Mouse (Mus musculus): ENCODE data around the gene Mgarp. TPM values are rescaled to one million over a fixed set of nuclear protein-coding genes. Genes with fewer than 3 reads are reported as not detected.

The Mgarp gene
- polyA plus RNA-seq, 1 experiment from 2014 or later, result 2.5 TPM

GRCm38 (mm10) chr3:51416364-51417134 lies 20.0 kb upstream of the Mgarp start:
- Histone ChIP-seq H3K9ac (ENCODE audit: low read depth, low read length) (peak overlapping the region; percentile 98), H3K4me1 (ENCODE audit: control insufficient read depth, insufficient read depth, low read length) (peaks cover 19% of the 10 kb centered on the region), H3K4me2 (ENCODE audit: low read depth, low read length) (peak overlapping the region; percentile 72), H3K36me3 (ENCODE audit: control insufficient read depth, insufficient read depth, low read length) (no peaks in the 10 kb centered on the region), H3K4me3 (ENCODE audit: low read depth, low read length) (peak overlapping the region; percentile 97), H3K9me3 (ENCODE audit: control insufficient read depth, low read length) (no peaks in the 10 kb centered on the region), H3K27me3 (replicated peaks; ENCODE audit: control insufficient read depth, insufficient read depth, low read length) (no peaks in the 10 kb centered on the region), H3K27ac (replicated peaks; ENCODE audit: low read depth, low read length) (peak overlapping the region; percentile 95)
- ATAC-seq (ENCODE audit: low read depth), result peak; percentile 34
- under 1% methylated on average over 35 of the region's 68 CpGs for WGBS
- DNase-seq (ENCODE audit: low spot score), result peak; percentile 53

DNA sequence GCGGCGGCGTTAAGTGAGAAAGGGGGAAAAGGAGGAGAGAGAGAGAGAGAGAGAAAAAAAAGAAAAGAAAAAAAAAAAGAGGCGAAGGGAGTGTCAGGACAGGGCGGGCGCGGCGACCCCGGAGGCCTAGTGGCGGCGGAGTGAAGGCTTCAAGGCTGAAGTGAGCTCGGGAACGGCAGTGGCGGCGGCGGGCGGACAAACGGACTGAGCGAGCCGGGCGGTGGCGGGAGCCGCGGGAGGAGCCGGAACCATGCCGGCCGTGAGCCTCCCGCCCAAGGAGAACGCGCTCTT lies 19.5 kb upstream of the Mgarp start:
- WGBS, result 0% methylated on average over 25 of the region's 30 CpGs
- no peak for DNase-seq (ENCODE audit: low spot score)
- Histone ChIP-seq H3K4me2 (ENCODE audit: low read depth, low read length) (peak overlapping the region; percentile 72), H3K36me3 (ENCODE audit: control insufficient read depth, insufficient read depth, low read length) (no peaks in the 10 kb centered on the region), H3K4me1 (ENCODE audit: control insufficient read depth, insufficient read depth, low read length) (peaks cover 19% of the 10 kb centered on the region), H3K4me3 (ENCODE audit: low read depth, low read length) (peak overlapping the region; percentile 97), H3K9me3 (ENCODE audit: control insufficient read depth, low read length) (no peaks in the 10 kb centered on the region), H3K27me3 (replicated peaks; ENCODE audit: control insufficient read depth, insufficient read depth, low read length) (no peaks in the 10 kb centered on the region), H3K9ac (ENCODE audit: low read depth, low read length) (peak overlapping the region; percentile 98), H3K27ac (replicated peaks; ENCODE audit: low read depth, low read length) (peak overlapping the region; percentile 95)
- ATAC-seq (ENCODE audit: low read depth), result peak; percentile 54; the same call in 1 of the 2 replicates

DNA sequence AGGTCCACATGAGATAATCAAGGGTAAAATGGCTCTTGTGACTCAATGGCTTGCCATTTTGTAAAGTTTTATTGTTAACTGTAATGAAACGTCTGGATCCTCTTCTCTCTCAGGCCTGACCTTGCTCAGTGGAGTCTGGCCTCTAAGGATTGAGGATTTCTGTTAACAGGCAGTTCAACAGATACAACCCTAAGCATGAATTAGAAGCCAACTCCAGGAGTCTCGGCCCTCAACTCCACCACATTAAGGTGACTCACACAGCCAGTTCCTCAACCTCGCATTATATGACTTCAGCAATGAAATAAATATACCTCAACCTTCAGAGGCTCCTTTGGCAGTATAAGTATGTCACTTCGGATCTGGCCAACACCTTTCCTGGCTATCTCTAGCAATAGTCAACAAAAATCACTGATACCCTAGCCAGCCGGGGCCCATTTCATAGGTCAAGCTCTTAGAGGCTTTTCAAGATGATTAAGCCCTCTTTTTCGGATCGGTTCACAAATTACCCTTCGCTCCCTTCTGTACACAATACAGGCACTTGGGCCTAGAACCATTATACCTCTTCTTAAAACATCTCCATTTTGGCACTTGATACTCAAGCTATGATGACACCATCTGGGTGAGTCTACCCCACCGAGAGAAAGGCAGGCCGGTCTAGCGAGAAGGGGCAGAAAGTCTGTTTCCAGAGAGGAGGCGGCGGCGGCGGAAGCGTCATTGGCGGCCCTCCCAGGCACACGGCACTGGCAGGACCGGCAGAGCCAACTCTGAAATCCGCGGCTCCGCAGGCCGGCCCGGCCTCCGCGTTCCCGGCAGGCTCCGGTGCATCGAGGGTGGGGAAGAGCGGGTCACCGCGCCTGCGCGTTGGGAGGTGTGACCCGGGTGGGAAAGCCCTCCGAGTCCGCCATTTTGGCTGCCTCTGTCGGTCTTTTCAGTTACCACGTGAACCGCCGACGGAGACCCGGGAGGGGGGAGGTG lies 18.8 kb upstream of the Mgarp start, which contains the start of gene Naa15:
Gene Naa15 (plus strand): TSS at position 51 of the 975 bp plus-strand sequence.
- Histone ChIP-seq H3K36me3 (ENCODE audit: control insufficient read depth, insufficient read depth, low read length) (no peaks in the 10 kb centered on the region), H3K4me1 (ENCODE audit: control insufficient read depth, insufficient read depth, low read length) (peaks cover 19% of the 10 kb centered on the region), H3K4me3 (ENCODE audit: low read depth, low read length) (peak within 1 kb of the TSS; percentile 97), H3K9me3 (ENCODE audit: control insufficient read depth, low read length) (no peaks in the 10 kb centered on the region), H3K27me3 (replicated peaks; ENCODE audit: control insufficient read depth, insufficient read depth, low read length) (no peaks in the 10 kb centered on the region), H3K27ac (replicated peaks; ENCODE audit: low read depth, low read length) (peak within 1 kb of the TSS; percentile 95), H3K9ac (ENCODE audit: low read depth, low read length) (peak within 1 kb of the TSS; percentile 98), H3K4me2 (ENCODE audit: low read depth, low read length) (peak within 1 kb of the TSS; percentile 72)
- ATAC-seq (ENCODE audit: low read depth), result peak; percentile 94
- peak; percentile 97 for DNase-seq (ENCODE audit: low spot score)
- 6% methylated on average over 35 of the region's 43 CpGs for WGBS

GRCm38 (mm10) chr3:51413276-51413675 lies 16.7 kb upstream of the Mgarp start:
- DNase-seq (ENCODE audit: low spot score) (no peak), ATAC-seq (ENCODE audit: low read depth) (no peak)
- H3K36me3 ChIP-seq (ENCODE audit: control insufficient read depth, insufficient read depth, low read length), result no peaks in the 10 kb centered on the region
- no peak overlapping the region for H3K9ac ChIP-seq (ENCODE audit: low read depth, low read length)
- H3K4me3 ChIP-seq (ENCODE audit: low read depth, low read length), result no peak overlapping the region
- no peaks in the 10 kb centered on the region for H3K9me3 ChIP-seq (ENCODE audit: control insufficient read depth, low read length)
- no peaks in the 10 kb centered on the region for H3K27me3 ChIP-seq (replicated peaks; ENCODE audit: control insufficient read depth, insufficient read depth, low read length)
- H3K4me2 ChIP-seq (ENCODE audit: low read depth, low read length), result no peak overlapping the region
- H3K4me1 ChIP-seq (ENCODE audit: control insufficient read depth, insufficient read depth, low read length), result peaks cover 15% of the 10 kb centered on the region
- WGBS, result 68% methylated on average over 1 of the region's 1 CpGs
- no peak overlapping the region for H3K27ac ChIP-seq (replicated peaks; ENCODE audit: low read depth, low read length)

- no peak overlapping the region for H3K9ac ChIP-seq (ENCODE audit: low read depth, low read length)
- DNase-seq (ENCODE audit: low spot score), result no peak
- H3K4me2 ChIP-seq (ENCODE audit: low read depth, low read length), result no peak overlapping the region
- WGBS, result 86% methylated on average over 7 of the region's 7 CpGs
- no peaks in the 10 kb centered on the region for H3K27me3 ChIP-seq (replicated peaks; ENCODE audit: control insufficient read depth, insufficient read depth, low read length)
- H3K4me3 ChIP-seq (ENCODE audit: low read depth, low read length), result no peak overlapping the region
- no peaks in the 10 kb centered on the region for H3K36me3 ChIP-seq (ENCODE audit: control insufficient read depth, insufficient read depth, low read length)
- peaks cover 14% of the 10 kb centered on the region for H3K4me1 ChIP-seq (ENCODE audit: control insufficient read depth, insufficient read depth, low read length)
- no peaks in the 10 kb centered on the region for H3K9me3 ChIP-seq (ENCODE audit: control insufficient read depth, low read length)
- no peak overlapping the region for H3K27ac ChIP-seq (replicated peaks; ENCODE audit: low read depth, low read length)
- ATAC-seq (ENCODE audit: low read depth), result no peak
These were observed 15.9 kb upstream of the Mgarp start for GRCm38 (mm10) chr3:51412457-51412856.

GRCm38 (mm10) chr3:51408561-51409183 lies 12.1 kb upstream of the Mgarp start, which contains the start of gene Ndufc1:
Gene Ndufc1, minus strand, starts transcription at chr3:51408988.
- Histone ChIP-seq H3K4me1 (ENCODE audit: control insufficient read depth, insufficient read depth, low read length) (peaks cover 7% of the 10 kb centered on the region), H3K4me3 (ENCODE audit: low read depth, low read length) (peak within 1 kb of the TSS; percentile 91), H3K36me3 (ENCODE audit: control insufficient read depth, insufficient read depth, low read length) (peaks cover 27% of the 10 kb centered on the region), H3K27ac (replicated peaks; ENCODE audit: low read depth, low read length) (peak within 1 kb of the TSS; percentile 95), H3K4me2 (ENCODE audit: low read depth, low read length) (peak within 1 kb of the TSS; percentile 77), H3K9ac (ENCODE audit: low read depth, low read length) (peak within 1 kb of the TSS; percentile 91), H3K9me3 (ENCODE audit: control insufficient read depth, low read length) (no peaks in the 10 kb centered on the region), H3K27me3 (replicated peaks; ENCODE audit: control insufficient read depth, insufficient read depth, low read length) (no peaks in the 10 kb centered on the region)
- DNase-seq (ENCODE audit: low spot score), result peak; percentile 96
- peak; percentile 94 for ATAC-seq (ENCODE audit: low read depth)
- WGBS, result under 1% methylated on average over 33 of the region's 40 CpGs

DNA sequence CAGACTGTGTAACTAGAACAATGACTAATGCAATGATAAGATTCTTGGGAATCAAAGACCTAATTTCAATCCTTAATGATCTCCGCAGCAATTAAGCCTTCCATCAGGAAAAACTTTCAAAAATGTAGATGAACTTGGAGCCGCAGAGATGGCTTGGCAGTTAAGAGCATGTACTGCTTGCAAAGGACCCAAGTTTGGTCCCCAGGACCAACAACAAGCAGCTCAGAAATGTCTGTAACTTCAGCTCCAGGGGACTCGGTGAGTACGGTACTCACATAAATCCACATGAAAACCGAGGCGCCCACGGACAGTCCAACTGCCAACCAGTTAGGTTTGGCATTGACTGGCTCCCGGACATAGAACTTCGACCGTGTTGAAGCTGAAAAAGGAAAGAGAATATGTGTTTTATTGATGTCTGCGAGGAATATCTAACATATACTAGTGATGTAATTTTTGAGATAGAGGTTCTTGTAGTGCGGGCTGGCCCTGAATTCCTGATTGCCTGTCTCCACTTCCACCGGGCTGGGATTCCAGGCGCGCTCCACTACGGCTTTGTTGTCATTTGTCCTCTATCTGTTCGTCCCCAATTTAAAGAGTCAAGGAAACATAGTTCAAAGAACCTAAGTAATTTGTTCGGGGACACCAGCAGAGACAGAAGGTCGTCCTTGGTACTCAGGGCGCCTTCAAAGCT lies 11.5 kb upstream of the Mgarp start:
- peaks cover 7% of the 10 kb centered on the region for H3K4me1 ChIP-seq (ENCODE audit: control insufficient read depth, insufficient read depth, low read length)
- H3K9me3 ChIP-seq (ENCODE audit: control insufficient read depth, low read length), result no peaks in the 10 kb centered on the region
- WGBS, result 17% methylated on average over 20 of the region's 20 CpGs
- no peaks in the 10 kb centered on the region for H3K27me3 ChIP-seq (replicated peaks; ENCODE audit: control insufficient read depth, insufficient read depth, low read length)
- peak overlapping the region; percentile 95 for H3K27ac ChIP-seq (replicated peaks; ENCODE audit: low read depth, low read length)
- no peak for DNase-seq (ENCODE audit: low spot score)
- peak; percentile 19; the same call in 1 of the 2 replicates for ATAC-seq (ENCODE audit: low read depth)
- H3K4me3 ChIP-seq (ENCODE audit: low read depth, low read length), result peak overlapping the region; percentile 91
- peaks cover 33% of the 10 kb centered on the region for H3K36me3 ChIP-seq (ENCODE audit: control insufficient read depth, insufficient read depth, low read length)
- H3K4me2 ChIP-seq (ENCODE audit: low read depth, low read length), result peak overlapping the region; percentile 77
- peak overlapping the region; percentile 91 for H3K9ac ChIP-seq (ENCODE audit: low read depth, low read length)

DNA sequence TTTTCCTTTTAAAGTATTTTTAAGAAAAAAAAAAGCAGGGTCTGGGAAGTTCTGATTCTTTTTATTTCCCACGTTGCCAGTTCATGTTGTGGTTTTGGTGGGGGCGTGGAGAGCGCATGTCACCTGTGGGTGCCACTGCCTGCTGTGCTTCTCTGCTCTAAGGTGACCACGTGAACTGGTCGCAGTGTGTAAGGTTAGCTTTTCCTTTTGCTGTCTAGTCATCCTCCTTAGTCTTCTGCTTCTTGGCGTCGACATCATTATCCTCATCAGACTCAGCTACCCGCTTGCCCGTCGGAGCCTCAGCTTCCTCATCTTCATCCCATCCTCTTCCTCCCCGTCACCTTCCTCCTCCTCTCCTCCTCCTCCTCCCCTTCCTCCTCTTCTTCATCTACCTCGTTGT lies 6.1 kb upstream of the Mgarp start:
- ATAC-seq (ENCODE audit: low read depth) (no peak), DNase-seq (ENCODE audit: low spot score) (no peak)
- Histone ChIP-seq H3K27ac (replicated peaks; ENCODE audit: low read depth, low read length) (no peak overlapping the region), H3K36me3 (ENCODE audit: control insufficient read depth, insufficient read depth, low read length) (peaks cover 36% of the 10 kb centered on the region), H3K4me1 (ENCODE audit: control insufficient read depth, insufficient read depth, low read length) (peaks cover 1% of the 10 kb centered on the region), H3K4me2 (ENCODE audit: low read depth, low read length) (no peak overlapping the region), H3K9me3 (ENCODE audit: control insufficient read depth, low read length) (no peaks in the 10 kb centered on the region), H3K9ac (ENCODE audit: low read depth, low read length) (no peak overlapping the region), H3K4me3 (ENCODE audit: low read depth, low read length) (no peak overlapping the region), H3K27me3 (replicated peaks; ENCODE audit: control insufficient read depth, insufficient read depth, low read length) (no peaks in the 10 kb centered on the region)
- 90% methylated on average over 12 of the region's 12 CpGs for WGBS
